Comparison of ENCODE assay signal across 8 mouse cellular contexts in the genomic region with DNA sequence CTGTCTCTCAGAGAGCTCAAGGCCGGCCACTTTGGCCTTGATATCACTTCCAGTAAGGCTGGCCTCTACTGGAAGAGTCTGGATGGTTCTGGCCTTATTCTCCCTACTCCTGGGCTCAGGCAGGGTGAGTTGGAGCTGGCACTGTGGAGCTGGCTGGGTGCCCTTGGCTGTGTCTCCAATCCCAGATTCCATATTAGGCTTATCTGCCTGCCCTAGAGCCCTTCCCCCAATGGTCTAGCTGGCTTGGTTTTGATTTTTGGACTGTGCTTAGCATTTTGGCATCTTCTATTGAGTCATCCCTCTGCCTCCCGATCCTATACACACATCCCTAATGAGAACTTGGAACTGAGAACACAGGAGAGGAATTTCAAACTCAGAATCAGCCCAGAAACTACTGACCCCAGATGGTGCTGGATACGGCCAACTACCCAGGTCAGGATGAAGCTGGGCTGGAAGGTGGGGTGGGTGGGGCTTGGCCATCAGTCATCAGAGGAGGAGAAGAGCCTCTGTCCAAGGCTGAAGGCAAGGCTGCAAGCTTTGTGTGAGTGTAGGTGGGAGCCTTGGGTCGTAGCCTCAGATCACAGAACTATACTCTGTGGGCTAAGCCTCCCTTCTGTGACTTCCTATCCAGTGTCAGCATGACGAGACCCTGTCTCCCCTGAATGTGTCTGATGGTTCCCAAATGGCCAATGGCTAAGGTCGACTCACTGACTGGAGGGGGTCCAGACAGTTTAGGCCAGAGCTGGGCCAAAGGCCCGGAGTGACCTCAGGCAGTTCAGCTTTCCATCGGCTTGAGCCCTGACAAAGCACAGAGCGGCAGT.
DNase-seq lines count a peak whose midpoint lies in the region; ATAC-seq lines count a peak whose summit lies in the region.

No protein-coding gene starts in this region.

- no peaks in the 10 kb centered on the region for H3K36me3 ChIP-seq in limb, embryonic 12.5 days
- no peaks in the 10 kb centered on the region for H3K36me3 ChIP-seq in limb, embryonic 10.5 days
- H3K36me3 ChIP-seq in heart, embryonic 13.5 days: no peaks in the 10 kb centered on the region

- no peak overlapping the region for H3K27ac ChIP-seq in limb, embryonic 12.5 days
- no peak overlapping the region for H3K27ac ChIP-seq in limb, embryonic 10.5 days
- H3K27ac ChIP-seq in heart, embryonic 13.5 days (replicated peaks): peak overlapping the region; percentile 68

- no peaks in the 10 kb centered on the region for H3K9me3 ChIP-seq in limb, embryonic 12.5 days
- no peaks in the 10 kb centered on the region for H3K9me3 ChIP-seq in limb, embryonic 10.5 days (replicated peaks)
- H3K9me3 ChIP-seq in heart, embryonic 13.5 days: no peaks in the 10 kb centered on the region

- DNase-seq in limb, embryonic 10.5 days (ENCODE audit: low spot score): no peak
- DNase-seq in cerebellum, adult 18-20 months: peak; percentile 88 to 90
- DNase-seq in layer of hippocampus, postnatal 10 days (ENCODE audit: low spot score in 2 of 2): peak; percentile 74
- peak; percentile 64 for DNase-seq in skeletal muscle tissue, adult 2 months (ENCODE audit: low read depth, low spot score)
- DNase-seq in thymus, postnatal 25 days: no peak
- no peak for DNase-seq in thymus, postnatal 36 days

- H3K4me1 ChIP-seq in limb, embryonic 12.5 days (replicated peaks): peaks cover 8% of the 10 kb centered on the region
- peaks cover 6% of the 10 kb centered on the region for H3K4me1 ChIP-seq in limb, embryonic 10.5 days
- H3K4me1 ChIP-seq in heart, embryonic 13.5 days: peaks cover 41% of the 10 kb centered on the region

- 67% methylated on average over 9 of the region's 9 CpGs for WGBS in limb, embryonic 12.5 days
- WGBS in limb, embryonic 10.5 days: 79% methylated on average over 9 of the region's 9 CpGs
- WGBS in heart, embryonic 13.5 days: 61% methylated on average over 9 of the region's 9 CpGs

- H3K9ac ChIP-seq in limb, embryonic 12.5 days (replicated peaks): no peak overlapping the region
- H3K9ac ChIP-seq in heart, embryonic 13.5 days: no peak overlapping the region

- no peak overlapping the region for H3K4me2 ChIP-seq in limb, embryonic 12.5 days
- no peak overlapping the region for H3K4me2 ChIP-seq in heart, embryonic 13.5 days

- H3K4me3 ChIP-seq in limb, embryonic 12.5 days (replicated peaks): no peak overlapping the region
- H3K4me3 ChIP-seq in limb, embryonic 10.5 days: no peak overlapping the region
- no peak overlapping the region for H3K4me3 ChIP-seq in heart, embryonic 13.5 days

- H3K27me3 ChIP-seq in limb, embryonic 12.5 days: no peaks in the 10 kb centered on the region
- no peaks in the 10 kb centered on the region for H3K27me3 ChIP-seq in limb, embryonic 10.5 days (ENCODE audit: low read depth, poor library complexity, severe bottlenecking)
- no peaks in the 10 kb centered on the region for H3K27me3 ChIP-seq in heart, embryonic 13.5 days (replicated peaks)

- ATAC-seq in limb, embryonic 12.5 days (ENCODE audit: insufficient number of reproducible peaks, insufficient read depth, low FRiP score, low TSS enrichment, low read depth): peak; percentile 37; the same call in 1 of the 2 replicates
- ATAC-seq in heart, embryonic 13.5 days (ENCODE audit: extremely low read depth, insufficient number of reproducible peaks, low FRiP score, low TSS enrichment): peak; percentile 32; the same call in 1 of the 2 replicates

Comparison
In these comparisons a context has a peak if more than half of its experiments do, and no peak if none do; other contexts are left out.
1. DNase-seq: peak in cerebellum, adult 18-20 months (2 of 2), layer of hippocampus, postnatal 10 days (2 of 2) and skeletal muscle tissue, adult 2 months (single experiment); none in limb, embryonic 10.5 days (single experiment), thymus, postnatal 25 days (single experiment) and thymus, postnatal 36 days (0 of 2).